Mouse (Mus musculus) intestine, embryonic 14.5 days (tissue): Measurements from ENCODE around the gene Etv2. TPM values are rescaled to one million over a fixed set of nuclear protein-coding genes. Genes with fewer than 3 reads are reported as not detected.

Experiments used
- ATAC-seq: fragments of 200-750 bp; cut with Nextera tagmentation; replicated peaks from 2 replicates; pipeline ENCODE4 v1.8.0; 2017; ENCODE audit warnings: low read depth, moderate number of reproducible peaks, moderate TSS enrichment, moderate library complexity; ENCODE audit not compliant: low FRiP score, low TSS enrichment
- DNase-seq: peaks from one replicate; pipeline ENCODE4 v3.0.0-alpha.2; 2018; ENCODE audit warnings: low spot score
- H3K27ac ChIP-seq: fragments of 300-500 bp; sonication (generic); 2 replicates; pipeline ENCODE4 v1.5.1; 2014; ENCODE audit warnings: low read depth, mild to moderate bottlenecking, control low read depth
- H3K27me3 ChIP-seq: fragments of 300-500 bp; sonication (generic); replicated peaks from 2 replicates; pipeline ENCODE4 v1.6.1; 2014; ENCODE audit warnings: low read length, control low read depth; ENCODE audit not compliant: control insufficient read depth, insufficient read depth
- H3K36me3 ChIP-seq: fragments of 300-500 bp; sonication (generic); 2 replicates; pipeline ENCODE4 v1.6.1; 2014; ENCODE audit warnings: low read length, control low read depth; ENCODE audit not compliant: control insufficient read depth, insufficient read depth
- H3K4me1 ChIP-seq: fragments of 300-500 bp; sonication (generic); replicated peaks from 2 replicates; pipeline ENCODE4 v1.6.1; 2014; ENCODE audit warnings: low read length, control low read depth, mixed read lengths; ENCODE audit not compliant: control insufficient read depth, insufficient read depth
- H3K4me2 ChIP-seq: fragments of 300-500 bp; sonication (generic); 2 replicates; pipeline ENCODE4 v1.6.1; 2014; ENCODE audit warnings: low read length
- H3K4me3 ChIP-seq: fragments of 300-500 bp; sonication (generic); 2 replicates; pipeline ENCODE4 v1.5.1; 2014; ENCODE audit warnings: low read depth, low read length, control low read depth, mixed read lengths
- H3K9ac ChIP-seq: fragments of 300-500 bp; sonication (generic); 2 replicates; pipeline ENCODE4 v1.6.1; 2014; ENCODE audit warnings: mild to moderate bottlenecking, low read length
- H3K9me3 ChIP-seq: fragments of 300-500 bp; sonication (generic); 2 replicates; pipeline ENCODE4 v1.6.1; 2016; ENCODE audit warnings: low read length, control low read depth; ENCODE audit not compliant: control insufficient read depth
- WGBS: fragments of 180-500 bp; shearing (Covaris S2); extraction: QIAGEN DNeasy Blood & Tissue Kit; methylation state at CpG from one replicate; pipeline ENCODE4 v1.1.7; 2014; 5-methylcytosine and 5-hydroxymethylcytosine counted together
- microRNA-seq: library from miRNA; unstranded; fragments of <30 nt; microRNA quantifications from one replicate; pipeline ENCODE4, GENCODE M21; 2016
- polyA plus RNA-seq: library from polyadenylated mRNA; unstranded; fragments of >200 nt; fragmentation: Nextera tagmentation; extraction: Ambion mirVana; gene quantifications from 2 replicates; pipeline ENCODE4 v1.2.1, GENCODE M21; 2014

The Etv2 gene
- polyA plus RNA-seq, 1 experiment from 2014 or later, result not detected

GRCm38 (mm10) chr7:30587842-30588667 is 47.6 kb downstream of the Etv2 start:
- under 1% methylated on average over 56 of the region's 67 CpGs for whole genome bisulfite sequencing
- Histone ChIP-seq H3K27me3 (no peaks in the 10 kb centered on the region), H3K4me2 (peak overlapping the region; percentile 88), H3K9ac (peak overlapping the region; percentile 95), H3K4me3 (peak overlapping the region; percentile 60), H3K4me1 (peaks cover 14% of the 10 kb centered on the region), H3K27ac (peak overlapping the region; percentile 83), H3K9me3 (no peaks in the 10 kb centered on the region), H3K36me3 (peaks cover 38% of the 10 kb centered on the region)
- DNase-seq, result peak; percentile 83
- ATAC-seq, result peak; percentile 33; the same call in 1 of the 2 replicates

GRCm38 (mm10) chr7:30586455-30587020 is 49.1 kb downstream of the Etv2 start:
- DNase-seq (no peak), ATAC-seq (no peak)
- Histone ChIP-seq H3K4me3 (no peak overlapping the region), H3K36me3 (peaks cover 53% of the 10 kb centered on the region), H3K4me1 (peaks cover 14% of the 10 kb centered on the region), H3K4me2 (no peak overlapping the region), H3K9me3 (no peaks in the 10 kb centered on the region), H3K27ac (no peak overlapping the region), H3K9ac (no peak overlapping the region), H3K27me3 (no peaks in the 10 kb centered on the region)
- WGBS, result 91% methylated on average over 28 of the region's 28 CpGs

GRCm38 (mm10) chr7:30585170-30585569 is 50.5 kb downstream of the Etv2 start:
- H3K4me1 ChIP-seq, result peaks cover 14% of the 10 kb centered on the region
- ATAC-seq (no peak), DNase-seq (no peak)
- no peak overlapping the region for H3K9ac ChIP-seq
- 92% methylated on average over 7 of the region's 7 CpGs for WGBS
- peaks cover 67% of the 10 kb centered on the region for H3K36me3 ChIP-seq
- H3K27ac ChIP-seq, result no peak overlapping the region
- no peaks in the 10 kb centered on the region for H3K27me3 ChIP-seq
- no peak overlapping the region for H3K4me2 ChIP-seq
- H3K9me3 ChIP-seq, result no peaks in the 10 kb centered on the region
- H3K4me3 ChIP-seq, result no peak overlapping the region

- Histone ChIP-seq H3K27ac (no peak overlapping the region), H3K4me2 (no peak overlapping the region), H3K9me3 (no peaks in the 10 kb centered on the region), H3K9ac (no peak overlapping the region), H3K4me1 (peaks cover 10% of the 10 kb centered on the region), H3K36me3 (peaks cover 75% of the 10 kb centered on the region), H3K4me3 (no peak overlapping the region), H3K27me3 (no peaks in the 10 kb centered on the region)
- DNase-seq, result no peak
- ATAC-seq, result no peak
- 94% methylated on average over 10 of the region's 10 CpGs for WGBS
Observed at GRCm38 (mm10) chr7:30584339-30584738, 51.3 kb downstream of the Etv2 start.

Small RNA genes within 50 kb of the gene (microRNA-seq; reads per million reads assigned to microRNA genes)
- not detected for gene Mir3569

Other genes starting within 250 kb of the Etv2 start
- 53.7 and 54.7 TPM in 2 replicates for gene Tyrobp, start 222.1 kb downstream of the Etv2 start, polyA plus RNA-seq
- gene Hcst, start 216.0 kb downstream of the Etv2 start, polyA plus RNA-seq, result 1.6 and 2.1 TPM in 2 replicates
- 2.3 and 3.2 TPM in 2 replicates for gene Nfkbid, start 214.1 kb downstream of the Etv2 start, polyA plus RNA-seq
- gene Aplp1, start 190.3 kb downstream of the Etv2 start, polyA plus RNA-seq, result 37.9 and 43.0 TPM in 2 replicates
- 0.13 and 2.9 TPM in 2 replicates for gene Kirrel2, start 178.2 kb downstream of the Etv2 start, polyA plus RNA-seq
- 0.15 and 1.3 TPM in 2 replicates for gene Nphs1, start 177.5 kb downstream of the Etv2 start, polyA plus RNA-seq
- gene Prodh2, start 142.2 kb downstream of the Etv2 start, polyA plus RNA-seq, result 1.3 TPM in 2 replicates
- 10.7 and 11.9 TPM in 2 replicates for gene Arhgap33, start 100.8 kb downstream of the Etv2 start, polyA plus RNA-seq
- gene Hspb6, start 83.7 kb downstream of the Etv2 start, polyA plus RNA-seq, result 45.0 and 48.5 TPM in 2 replicates
- gene Proser3, start 83.6 kb downstream of the Etv2 start, polyA plus RNA-seq, result 15.2 and 15.7 TPM in 2 replicates
- 36.9 and 38.5 TPM in 2 replicates for gene Lin37, start 76.0 kb downstream of the Etv2 start, polyA plus RNA-seq
- 92.3 and 94.5 TPM in 2 replicates for gene U2af1l4, start 72.6 kb downstream of the Etv2 start, polyA plus RNA-seq
- gene Gm49396, start 72.5 kb downstream of the Etv2 start, polyA plus RNA-seq, result 7.7 and 9.1 TPM in 2 replicates
- 119 and 125 TPM in 2 replicates for gene Psenen, start 72.2 kb downstream of the Etv2 start, polyA plus RNA-seq
- gene Igflr1, start 70.4 kb downstream of the Etv2 start, polyA plus RNA-seq, result 3.3 and 3.5 TPM in 2 replicates
- gene Kmt2b, start 47.1 kb downstream of the Etv2 start, polyA plus RNA-seq, result 12.8 and 13.0 TPM in 2 replicates
- gene Zbtb32, start 36.9 kb downstream of the Etv2 start, polyA plus RNA-seq, result 0.81 and 0.83 TPM in 2 replicates
- gene Upk1a, start 23.0 kb downstream of the Etv2 start, polyA plus RNA-seq, result 12.1 and 15.3 TPM in 2 replicates
- gene Cox6b1, start 9.7 kb downstream of the Etv2 start, polyA plus RNA-seq, result 1,084 and 1,229 TPM in 2 replicates
- gene Rbm42, start 14.5 kb upstream of the Etv2 start, polyA plus RNA-seq, result 96.4 and 101 TPM in 2 replicates
- gene Haus5, start 29.1 kb upstream of the Etv2 start, polyA plus RNA-seq, result 48.7 and 49.5 TPM in 2 replicates
- not detected in 2 replicates for gene Pmis2, start 35.8 kb upstream of the Etv2 start, polyA plus RNA-seq
- 1.4 TPM in 2 replicates for gene 2200002J24Rik, start 63.1 kb upstream of the Etv2 start, polyA plus RNA-seq
- gene Atp4a, start 76.4 kb upstream of the Etv2 start, polyA plus RNA-seq, result 1.0 and 2.2 TPM in 2 replicates
- gene Tmem147, start 93.7 kb upstream of the Etv2 start, polyA plus RNA-seq, result 213 and 238 TPM in 2 replicates
- gene Gapdhs, start 107.8 kb upstream of the Etv2 start, polyA plus RNA-seq, result 0.51 TPM in 1 of 2 replicates, not detected in the other
- gene Sbsn, start 115.6 kb upstream of the Etv2 start, polyA plus RNA-seq, result 1.5 and 2.7 TPM in 2 replicates
- 0.61 and 1.3 TPM in 2 replicates for gene Dmkn, start 127.9 kb upstream of the Etv2 start, polyA plus RNA-seq
- gene Krtdap, start 152.0 kb upstream of the Etv2 start, polyA plus RNA-seq, result 0.80 and 0.86 TPM in 2 replicates
- 2.4 and 5.9 TPM in 2 replicates for gene Ffar2, start 187.9 kb upstream of the Etv2 start, polyA plus RNA-seq
- 0.32 and 0.39 TPM in 2 replicates for gene Ffar3, start 220.3 kb upstream of the Etv2 start, polyA plus RNA-seq
- gene Ffar1, start 225.7 kb upstream of the Etv2 start, polyA plus RNA-seq, result 0.14 TPM in 1 of 2 replicates, not detected in the other
- 0.12 TPM in 1 of 2 replicates, not detected in the other for gene Cd22, start 244.5 kb upstream of the Etv2 start, polyA plus RNA-seq